Mouse (Mus musculus): ENCODE results near the gene Hhip.
"Not testable (repeated sequence)": the region's sequence is repeated elsewhere in the genome, so short reads cannot be mapped to it uniquely, and the experiment has no call there.

Hhip gene

DNA sequence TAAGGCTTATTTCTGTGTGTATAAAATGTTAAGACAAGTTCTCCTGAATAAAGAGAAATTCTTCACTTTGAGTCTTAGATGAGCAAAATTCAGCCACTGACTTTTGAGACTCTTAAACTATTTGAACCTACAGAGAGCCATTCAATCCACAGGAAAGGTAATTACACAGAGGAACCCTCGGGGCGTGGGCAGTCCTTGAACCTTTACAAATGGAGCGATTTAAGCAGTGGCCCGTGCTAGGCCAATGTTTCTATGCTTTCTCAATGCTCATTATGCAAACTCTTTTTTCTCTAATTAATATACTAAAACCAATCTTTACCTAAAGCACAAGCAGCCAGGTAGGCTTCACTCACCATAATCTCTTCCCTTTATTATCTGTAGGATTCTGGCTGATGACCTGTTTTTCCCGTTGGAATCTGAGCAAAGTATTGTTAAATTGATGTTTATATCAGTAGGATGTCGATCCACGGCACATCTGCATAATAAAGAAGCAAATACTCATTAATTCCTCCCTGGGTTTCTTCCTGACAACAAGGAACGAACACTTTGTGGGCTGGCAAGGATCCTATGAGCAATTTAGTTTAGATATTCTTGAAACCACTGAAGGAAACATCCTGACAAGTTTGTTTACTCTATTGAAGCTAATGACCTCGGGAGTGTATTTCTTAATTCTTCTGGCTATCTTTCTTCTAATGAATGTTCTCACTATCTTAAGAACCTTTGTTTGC lies 65.5 kb downstream of the Hhip start:
- DNase-seq (ENCODE audit: low spot score) = no peak

DNA sequence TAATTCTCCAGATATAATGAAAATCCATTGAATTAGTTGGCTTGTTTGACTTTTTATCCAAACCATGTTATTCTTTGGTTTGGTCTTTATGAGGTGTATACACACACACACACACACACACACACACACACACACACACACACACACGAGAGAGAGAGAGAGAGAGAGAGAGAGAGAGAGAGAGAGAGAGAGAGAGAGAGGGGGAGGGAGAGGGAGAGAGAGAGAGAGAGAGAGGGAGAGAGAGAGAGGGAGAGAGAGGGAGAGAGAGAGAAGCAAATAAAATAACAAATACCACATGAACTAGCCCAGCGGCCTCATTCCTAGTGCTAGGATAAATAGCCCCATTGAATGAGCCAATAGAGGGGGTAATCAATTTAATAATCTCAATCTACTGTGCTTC lies 66.4 kb downstream of the Hhip start:
- not testable (repeated sequence) for DNase-seq (ENCODE audit: low spot score)

DNA sequence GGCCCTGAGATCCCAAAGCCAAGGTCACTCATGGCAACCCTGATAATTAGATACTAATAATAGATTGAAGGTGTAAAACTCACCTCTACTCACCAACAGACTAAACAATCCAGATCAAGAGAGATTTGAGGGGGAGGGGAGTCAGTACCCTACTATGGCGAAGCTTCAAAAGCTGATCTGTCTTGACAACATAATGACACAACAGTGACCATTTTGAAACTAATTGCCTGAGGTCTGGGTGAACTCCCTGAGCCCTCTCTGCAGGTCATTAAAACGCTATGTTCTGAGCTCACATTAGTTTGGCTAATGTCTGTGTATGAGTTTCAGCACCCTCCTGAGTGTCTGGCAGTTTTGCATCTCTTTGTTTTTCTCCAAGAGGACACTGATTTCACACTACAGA lies 72.9 kb downstream of the Hhip start:
- DNase-seq (ENCODE audit: low spot score) = no peak

DNA sequence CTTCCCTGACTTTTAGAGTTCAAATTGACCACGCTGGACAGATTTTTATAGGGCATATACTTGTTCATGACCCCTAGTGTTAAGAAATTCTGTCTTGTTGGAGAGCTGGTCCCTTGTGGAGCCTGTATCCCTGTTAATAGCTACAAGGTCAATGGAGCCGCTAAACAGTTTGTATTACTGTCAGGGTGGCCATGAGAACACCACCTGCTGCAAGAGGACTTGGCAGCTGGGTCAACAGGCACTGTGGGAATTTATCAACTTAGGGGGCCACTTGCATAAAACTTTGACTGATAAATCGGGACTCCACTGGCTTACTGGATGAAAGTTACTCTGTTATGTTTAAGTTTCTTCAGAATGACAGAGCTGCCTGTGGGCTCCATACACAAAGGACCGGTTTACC lies 75.7 kb downstream of the Hhip start:
- DNase-seq (ENCODE audit: low spot score) = no peak

GRCm38 (mm10) chr8:79966159-79966558 lies 91.6 kb downstream of the Hhip start:
- no peak for DNase-seq (ENCODE audit: low spot score)

- no peak for DNase-seq (ENCODE audit: low spot score)
Measured at GRCm38 (mm10) chr8:79952857-79953256, 104.9 kb downstream of the Hhip start.

DNA sequence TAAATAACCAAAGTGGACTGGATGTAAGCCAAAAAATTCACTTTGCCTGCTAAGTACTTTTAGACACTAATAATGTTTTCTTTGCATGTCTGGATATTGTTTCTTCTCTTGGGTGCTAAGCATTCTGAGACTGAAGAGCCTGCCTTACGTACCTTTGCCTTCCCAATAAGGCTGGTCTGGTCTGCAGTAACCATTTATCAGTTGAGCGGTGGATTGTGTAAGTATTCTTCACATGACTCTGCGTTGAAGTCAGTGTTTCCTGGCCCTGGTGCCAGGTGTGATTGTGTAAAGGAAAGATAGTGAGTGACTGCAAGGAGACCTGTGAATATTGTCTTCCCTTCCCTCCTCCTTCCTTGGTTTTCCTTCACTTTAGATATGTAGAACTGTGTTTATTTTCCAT lies 107.4 kb downstream of the Hhip start:
- DNase-seq (ENCODE audit: low spot score) = no peak

- no peak for DNase-seq (ENCODE audit: low spot score)
Measured at GRCm38 (mm10) chr8:79945501-79946076, 112.2 kb downstream of the Hhip start.

DNA sequence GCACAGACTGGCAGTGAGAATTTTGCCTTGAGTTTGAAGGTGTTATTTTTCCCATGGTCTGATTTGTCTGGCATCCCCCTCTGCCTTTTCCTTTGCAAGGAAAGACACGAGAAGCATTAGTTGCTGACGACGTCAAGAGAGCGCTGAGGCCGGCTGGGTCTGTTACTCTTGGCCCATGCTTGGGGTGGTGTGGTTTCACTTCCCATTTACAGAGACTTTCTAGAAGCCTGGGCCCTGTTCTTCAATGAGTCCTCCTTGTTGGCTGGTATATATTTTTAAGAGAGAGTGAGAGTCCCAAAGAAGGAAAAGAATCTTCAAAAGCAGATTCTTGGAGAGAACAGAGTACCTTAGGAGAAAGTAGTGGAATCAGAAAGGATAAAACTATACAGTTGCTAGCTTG lies 116.7 kb downstream of the Hhip start:
- DNase-seq (ENCODE audit: low spot score) = no peak

GRCm38 (mm10) chr8:79936856-79937445 lies 120.9 kb downstream of the Hhip start:
- DNase-seq (ENCODE audit: low spot score) = no peak

DNA sequence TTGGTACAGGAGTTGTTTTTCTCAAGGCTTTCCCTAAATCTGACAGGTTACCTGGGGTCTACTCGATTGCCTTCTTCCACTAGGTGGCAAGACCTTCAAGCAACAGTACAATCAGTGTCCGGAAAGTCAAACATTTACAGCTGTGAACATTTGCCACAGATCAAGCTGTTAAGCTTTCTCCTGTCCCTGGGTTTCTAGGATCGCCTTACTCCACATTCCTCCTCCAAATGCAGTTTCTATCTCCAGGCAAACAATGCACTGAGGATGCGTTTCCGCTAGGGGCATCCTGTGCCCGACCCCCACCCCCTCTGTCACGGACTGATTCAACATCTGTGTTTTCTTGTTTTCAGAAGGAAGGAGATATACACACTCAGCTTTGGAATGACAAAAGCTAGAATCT lies 122.0 kb downstream of the Hhip start:
- DNase-seq (ENCODE audit: low spot score) = no peak

DNA sequence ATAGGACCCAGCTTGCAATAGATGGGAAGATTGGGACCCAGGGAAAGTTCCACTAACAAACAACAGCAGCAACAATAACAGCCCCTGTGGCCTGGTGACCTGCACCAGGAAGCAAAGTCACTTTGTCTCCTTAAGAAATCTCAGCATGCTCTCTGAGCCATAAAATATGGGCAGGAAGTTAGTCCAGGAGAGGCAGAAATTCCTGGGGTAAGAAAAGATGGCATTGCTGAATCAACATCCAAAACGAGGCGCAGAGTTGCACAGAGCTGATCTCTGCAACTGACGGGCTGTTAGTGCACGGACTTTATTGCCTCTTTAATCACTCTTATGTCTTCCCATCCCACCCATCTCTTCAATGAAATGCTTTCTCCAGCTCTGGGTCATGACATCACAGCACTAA lies 128.6 kb downstream of the Hhip start:
- DNase-seq (ENCODE audit: low spot score) = no peak

- no peak for DNase-seq (ENCODE audit: low spot score)
Measured at GRCm38 (mm10) chr8:79917211-79917610, 140.6 kb downstream of the Hhip start.

Measured in testis, postnatal 14 days (tissue).